Mouse (Mus musculus): ENCODE measurements at regions not wholly inside any gene's neighbourhood (a gene's known extent, or its start where the extent isn't known, plus 50 kb on each side); places are given as distances from the start of the nearest gene placed in this dataset.

GRCm38 (mm10) chr2:114788251-114788650 is 133.5 kb upstream of the Dph6 start:
- no peak for TF ChIP-seq CTCF (conservative IDR thresholded peaks at IDR 0.05; ENCODE audit: low read length)
- TF ChIP-seq POU5F1 (IDR thresholded peaks at IDR 0.05; ENCODE audit: borderline replicate concordance, low read length): no peak
